In genomic region chr4:55351860-55352259, GRCm38 (mm10) we compare ENCODE assay signal across 9 mouse cellular contexts. TPM values are rescaled to one million over a fixed set of nuclear protein-coding genes. Genes with fewer than 3 reads are reported as not detected.
DNase-seq lines count a peak whose midpoint lies in the region; ATAC-seq and TF ChIP-seq lines count a peak whose summit lies in the region.
"Had no signal": no experiment of that assay in that cellular context is flagged by ENCODE, and none has a peak within 500 bp of the region (broad histone marks: within the 10 kb centered on the region; RNA-seq: fewer than 3 reads in every experiment).

No protein-coding gene starts in this region.

- no peak overlapping the region for H3K9ac ChIP-seq in kidney, postnatal 0 days (ENCODE audit: low read depth, low read length)
- no peak overlapping the region for H3K9ac ChIP-seq in limb, embryonic 12.5 days (replicated peaks)
- H3K9ac ChIP-seq in neural tube, embryonic 14.5 days (replicated peaks; ENCODE audit: low read depth, low read length): no peak overlapping the region

- TF ChIP-seq POLR2A in embryonic fibroblast, embryonic 13.5 days (IDR thresholded peaks at IDR 0.05; ENCODE audit: low read depth, low read length): no peak

- no peak for ATAC-seq in kidney, postnatal 0 days (replicated peaks; ENCODE audit: low FRiP score, low read depth)
- ATAC-seq in limb, embryonic 12.5 days (ENCODE audit: insufficient number of reproducible peaks, insufficient read depth, low FRiP score, low TSS enrichment, low read depth): no peak
- no peak for ATAC-seq in neural tube, embryonic 14.5 days (ENCODE audit: low read depth)

- H3K4me3 ChIP-seq in kidney, postnatal 0 days (replicated peaks; ENCODE audit: low read depth, low read length): no peak overlapping the region
- peak overlapping the region; percentile 45 for H3K4me3 ChIP-seq in embryonic fibroblast, embryonic 13.5 days (ENCODE audit: insufficient read depth, low read length)
- H3K4me3 ChIP-seq in limb, embryonic 12.5 days (replicated peaks): no peak overlapping the region
- H3K4me3 ChIP-seq in neural tube, embryonic 14.5 days (ENCODE audit: low read depth, low read length): no peak overlapping the region

- no peak for DNase-seq in kidney, postnatal 0 days (ENCODE audit: low spot score)
- no peak for DNase-seq in kidney, adult 18-20 months
- DNase-seq in layer of hippocampus, adult 11-12 months (ENCODE audit: low spot score): no peak
- no peak for DNase-seq in left cerebral cortex, postnatal 4 days
- DNase-seq: cerebellum, postnatal 10 days; kidney, adult 8-10 months had no signal

- no peak for TF ChIP-seq CTCF in kidney, postnatal 0 days (IDR thresholded peaks at IDR 0.05; ENCODE audit: low read depth)
- TF ChIP-seq CTCF in embryonic fibroblast, embryonic 13.5 days (IDR thresholded peaks at IDR 0.05; ENCODE audit: borderline replicate concordance, insufficient read depth, low read length): no peak

- H3K36me3 ChIP-seq in kidney, postnatal 0 days (ENCODE audit: insufficient read depth, low read length): no peaks in the 10 kb centered on the region
- peaks cover 10% of the 10 kb centered on the region for H3K36me3 ChIP-seq in limb, embryonic 12.5 days
- H3K36me3 ChIP-seq in neural tube, embryonic 14.5 days (ENCODE audit: control insufficient read depth, insufficient read depth, low read length): no peaks in the 10 kb centered on the region

- intact Hi-C loops in left cerebral cortex, postnatal 4 days (cut with DNase I): no loop called here

- H3K4me2 ChIP-seq in kidney, postnatal 0 days (ENCODE audit: low read length): peak overlapping the region; percentile 76
- peak overlapping the region; percentile 30 for H3K4me2 ChIP-seq in limb, embryonic 12.5 days
- H3K4me2 ChIP-seq in neural tube, embryonic 14.5 days (ENCODE audit: low read depth, low read length): 0 out of 2 replicates have a peak overlapping the region, but pooled peaks have one; percentile 18

- H3K27ac ChIP-seq in kidney, postnatal 0 days: no peak overlapping the region
- H3K27ac ChIP-seq in embryonic fibroblast, embryonic 13.5 days (ENCODE audit: insufficient read depth, low read length): no peak overlapping the region
- H3K27ac ChIP-seq in limb, embryonic 12.5 days: no peak overlapping the region
- H3K27ac ChIP-seq in neural tube, embryonic 14.5 days (ENCODE audit: low read depth, low read length): no peak overlapping the region

- H3K27me3 ChIP-seq in kidney, postnatal 0 days (ENCODE audit: insufficient read depth, low read length): no peaks in the 10 kb centered on the region
- no peaks in the 10 kb centered on the region for H3K27me3 ChIP-seq in limb, embryonic 12.5 days
- no peaks in the 10 kb centered on the region for H3K27me3 ChIP-seq in neural tube, embryonic 14.5 days (ENCODE audit: control insufficient read depth, insufficient read depth, low read length)

- no peaks in the 10 kb centered on the region for H3K9me3 ChIP-seq in kidney, postnatal 0 days (replicated peaks; ENCODE audit: low read length)
- no peaks in the 10 kb centered on the region for H3K9me3 ChIP-seq in limb, embryonic 12.5 days
- H3K9me3 ChIP-seq in neural tube, embryonic 14.5 days (ENCODE audit: control insufficient read depth, low read length): no peaks in the 10 kb centered on the region

- H3K4me1 ChIP-seq in kidney, postnatal 0 days (replicated peaks; ENCODE audit: insufficient read depth, low read length): peaks cover 2% of the 10 kb centered on the region
- H3K4me1 ChIP-seq in embryonic fibroblast, embryonic 13.5 days (ENCODE audit: control insufficient read depth, insufficient read depth, low read length): peaks cover 10% of the 10 kb centered on the region
- H3K4me1 ChIP-seq in limb, embryonic 12.5 days (replicated peaks): peaks cover 13% of the 10 kb centered on the region
- H3K4me1 ChIP-seq in neural tube, embryonic 14.5 days (ENCODE audit: control insufficient read depth, insufficient read depth, low read length): peaks cover 13% of the 10 kb centered on the region

RNA-seq across cellular contexts. Expression of gene Rad23b, which starts 2.0 kb away (rescaled TPM):
- 72.5 and 79.7 TPM in 2 replicates for polyA plus RNA-seq in kidney, postnatal 0 days (2015; fragmentation: Nextera tagmentation; extraction: Ambion mirVana)
- polyA plus RNA-seq in embryonic fibroblast, embryonic 13.5 days (2011; ENCODE audit: insufficient read length, low read depth, missing spikeins): 306 and 316 TPM in 2 replicates
- polyA plus RNA-seq in limb, embryonic 12.5 days (2016; fragmentation: Nextera tagmentation; extraction: Ambion mirVana): 95.5 and 101 TPM in 2 replicates
- polyA plus RNA-seq in neural tube, embryonic 14.5 days (2014; fragmentation: Nextera tagmentation; extraction: Ambion mirVana): 63.0 and 88.9 TPM in 2 replicates
- total RNA-seq in left cerebral cortex, postnatal 4 days (2021): 100 to 1,000 TPM; 203 to 212 TPM

Comparison
In these comparisons a context has a peak if more than half of its experiments do, and no peak if none do; other contexts are left out.
1. H3K4me2 ChIP-seq: peak in every context shown above with its lines; median percentile 76 in kidney, postnatal 0 days; 30 in limb, embryonic 12.5 days; 18 in neural tube, embryonic 14.5 days.